Mouse (Mus musculus) ES-Bruce4 (cell line): Measurements from ENCODE around the gene Fen1.

Source experiments
- CTCF ChIP-seq: IDR thresholded peaks from one replicate; pipeline ENCODE4 v1.8.1; 2011; ENCODE audit warnings: low read depth, low read length
- EP300 ChIP-seq: IDR thresholded peaks from 2 replicates; pipeline ENCODE4 v1.6.1; 2011; ENCODE audit warnings: low read depth, low read length; ENCODE audit not compliant: insufficient read depth

GRCm38 (mm10) chr19:10197130-10197529 lies 6.8 kb downstream of the Fen1 start:
- TF ChIP-seq EP300: no peak
- TF ChIP-seq CTCF: no peak
